Mouse (Mus musculus) ES-E14 (cell line): ENCODE data around the gene Fitm1. TPM values are rescaled to one million over a fixed set of nuclear protein-coding genes. Genes with fewer than 3 reads are reported as not detected.

Experiments
- DNase-seq: peaks from one replicate; pipeline ENCODE4 v3.0.0-alpha.2; 2013; ENCODE audit warnings: low read depth, low spot score
- H3K27ac ChIP-seq: 2 replicates; pipeline ENCODE4 v1.5.1; 2012; ENCODE audit warnings: low read depth, mild to moderate bottlenecking, low read length, moderate library complexity, mixed read lengths; ENCODE audit not compliant: poor library complexity, insufficient read depth, severe bottlenecking
- H3K36me3 ChIP-seq: 2 replicates; pipeline ENCODE4 v1.6.1; 2012; ENCODE audit warnings: mild to moderate bottlenecking, low read length, moderate library complexity, mixed read lengths; ENCODE audit not compliant: control insufficient read depth, poor library complexity, insufficient read depth, severe bottlenecking
- H3K4me1 ChIP-seq, 2 experiments: fragments of 150-350 bp in 1 of 2; sonication (generic) in 1 of 2; 2 replicates each; pipeline ENCODE4 v1.6.1; 2012; ENCODE audit warnings: low read length in 2 of 2, mild to moderate bottlenecking in 1 of 2, mixed read lengths in 1 of 2; ENCODE audit not compliant: control insufficient read depth in 2 of 2, insufficient read depth in 2 of 2, poor library complexity in 1 of 2
- H3K4me3 ChIP-seq, 2 experiments: fragments of 150-350 bp in 1 of 2; sonication (generic) in 1 of 2; 2 replicates each; pipeline ENCODE4 v1.5.1; 2012; ENCODE audit warnings: low read length in 2 of 2, low read depth in 1 of 2, mild to moderate bottlenecking in 1 of 2, mixed read lengths in 1 of 2; ENCODE audit not compliant: insufficient read depth in 1 of 2, poor library complexity in 1 of 2, severe bottlenecking in 1 of 2
- H3K9ac ChIP-seq: 2 replicates; pipeline ENCODE4 v1.6.1; 2012; ENCODE audit warnings: low read depth, mild to moderate bottlenecking, low read length, mixed read lengths; ENCODE audit not compliant: poor library complexity, insufficient read depth, severe bottlenecking
- H3K9me3 ChIP-seq: fragments of 150-350 bp; sonication (generic); 2 replicates; pipeline ENCODE4 v1.6.1; 2012; ENCODE audit warnings: low read depth, mild to moderate bottlenecking, low read length; ENCODE audit not compliant: control insufficient read depth, insufficient read depth
- CHD2 ChIP-seq: IDR thresholded peaks from 2 replicates; pipeline ENCODE4 v1.6.1; 2014; ENCODE audit warnings: mild to moderate bottlenecking, low read depth, low read length, inconsistent platforms
- HCFC1 ChIP-seq: IDR thresholded peaks from 2 replicates; pipeline ENCODE4 v1.6.1; 2012; ENCODE audit warnings: low read length, inconsistent platforms, borderline replicate concordance; ENCODE audit not compliant: insufficient read depth
- MAFK ChIP-seq: IDR thresholded peaks from 2 replicates; pipeline ENCODE4 v1.6.1; 2014; ENCODE audit warnings: mild to moderate bottlenecking, low read depth, low read length, inconsistent platforms; ENCODE audit not compliant: insufficient read depth
- ZC3H11A ChIP-seq: IDR thresholded peaks from 2 replicates; pipeline ENCODE4 v1.6.1; 2012; ENCODE audit warnings: low read depth, mild to moderate bottlenecking, inconsistent platforms, low read length, borderline replicate concordance
- ZNF384 ChIP-seq: IDR thresholded peaks from 2 replicates; pipeline ENCODE4 v1.6.1; 2012; ENCODE audit warnings: low read depth, low read length, inconsistent platforms
- in situ Hi-C, 2 experiments: fragments of 600-800 bp; cut with MboI; formaldehyde crosslinking; loops; one replicate each; pipeline ENCODE4 v1.15.1; 2025; ENCODE audit warnings: low sequenced_read_pairs in 2 of 2, inconsistent platforms in 1 of 2; ENCODE audit not compliant: unreplicated experiment in 2 of 2
- total RNA-seq: library from RNA; depleted of rRNA; stranded (reverse); fragments of 300-350 nt; gene quantifications from 2 replicates; pipeline ENCODE4 v1.2.3, GENCODE M21; 2012

Gene Fitm1
- total RNA-seq, 1 experiment: 0.71 TPM

DNA sequence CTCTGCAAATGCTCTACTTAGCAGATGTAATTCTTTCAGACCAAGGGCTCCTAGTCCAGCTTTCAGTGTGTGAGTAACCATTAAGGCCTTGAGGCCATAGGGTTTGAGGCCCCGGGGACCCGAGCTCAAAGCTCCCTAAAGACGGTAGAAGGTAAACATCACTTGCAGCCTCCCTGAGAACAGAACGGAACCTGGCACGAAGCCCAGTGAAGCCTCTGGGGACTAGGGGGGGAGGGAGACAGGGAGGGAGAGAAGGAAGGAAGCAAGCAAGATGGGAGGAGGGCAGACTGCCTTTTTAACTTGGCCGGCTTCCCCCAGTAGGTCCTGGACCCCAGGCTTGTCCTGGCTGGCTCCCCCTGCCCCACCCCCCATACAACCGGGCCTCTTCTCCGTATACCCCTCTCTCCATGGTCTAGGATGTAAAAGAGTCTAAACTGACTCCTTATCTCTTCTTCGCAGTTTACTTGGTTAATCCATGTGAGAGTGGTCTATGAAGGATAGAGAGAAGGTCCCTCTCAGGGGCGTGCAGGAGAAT lies 34.6 kb upstream of the Fitm1 start:
- Histone ChIP-seq H3K4me3 (peak overlapping the region; percentile 71 to 75), H3K9ac (peak overlapping the region; percentile 81), H3K9me3 (no peaks in the 10 kb centered on the region), H3K36me3 (peaks cover 27% of the 10 kb centered on the region), H3K27ac (no peak overlapping the region), H3K4me1 (peaks cover 7 to 21% of the 10 kb centered on the region in 2 experiments; a peak in 3 of 4 replicates)
- in situ Hi-C loops: loop anchor here in 1 of 2 experiments (5.0 kb wide), 1 partner anchor 51 kb away; the partner anchor contains the start of genes Psme2 and Rnf31
- no peak for DNase-seq
- TF ChIP-seq HCFC1 (no peak), ZNF384 (no peak), CHD2 (no peak), MAFK (no peak), ZC3H11A (no peak)

DNA sequence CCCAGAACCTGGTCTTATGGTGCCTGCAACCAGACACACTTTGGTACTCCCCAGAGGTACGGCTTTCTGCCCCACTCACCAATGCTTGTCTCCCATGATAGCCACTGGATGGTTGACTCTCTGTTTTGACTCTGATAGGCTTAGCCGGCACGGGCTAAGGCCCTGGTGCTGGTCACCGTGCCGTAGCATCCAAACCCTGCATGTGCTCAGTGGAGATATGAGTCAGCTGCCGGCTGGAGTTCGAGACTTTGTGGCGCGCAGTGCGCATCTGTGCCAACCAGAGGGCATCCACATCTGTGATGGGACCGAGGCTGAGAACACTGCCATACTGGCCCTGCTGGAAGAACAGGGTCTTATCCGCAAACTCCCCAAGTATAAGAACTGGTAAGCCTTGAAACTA lies 33.1 kb upstream of the Fitm1 start:
- in situ Hi-C loops: loop anchor here in 1 of 2 experiments (5.0 kb wide), 1 partner anchor 50 kb away; the partner anchor contains the start of genes Psme2 and Rnf31
- no peak for DNase-seq
- H3K36me3 ChIP-seq: peaks cover 35% of the 10 kb centered on the region
- no peak for TF ChIP-seq ZC3H11A
- no peak for TF ChIP-seq ZNF384
- peaks cover 7 to 16% of the 10 kb centered on the region in 2 experiments; a peak in 3 of 4 replicates for H3K4me1 ChIP-seq
- no peak overlapping the region; the same call in 1 of the 2 replicates for H3K9ac ChIP-seq
- no peak overlapping the region for H3K4me3 ChIP-seq
- no peaks in the 10 kb centered on the region for H3K9me3 ChIP-seq
- H3K27ac ChIP-seq: no peak overlapping the region

DNA sequence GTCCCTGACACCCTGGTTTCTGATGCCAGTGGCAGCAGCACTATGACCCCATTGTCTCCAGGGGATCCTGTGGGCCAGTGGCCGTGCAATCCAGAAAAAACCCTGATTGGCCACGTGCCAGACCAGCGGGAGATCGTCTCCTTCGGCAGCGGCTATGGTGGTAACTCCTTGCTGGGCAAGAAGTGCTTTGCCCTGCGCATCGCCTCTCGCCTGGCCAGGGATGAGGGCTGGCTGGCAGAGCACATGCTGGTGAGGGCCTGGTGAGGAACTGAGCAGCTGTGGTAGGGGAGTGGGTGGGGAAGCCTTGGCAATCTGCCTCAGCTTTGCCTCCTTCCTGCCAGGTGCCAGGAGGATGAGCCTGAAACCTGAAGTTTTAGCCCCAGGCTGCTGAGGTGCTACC lies 31.1 kb upstream of the Fitm1 start:
- H3K27ac ChIP-seq: no peak overlapping the region
- H3K9ac ChIP-seq: no peak overlapping the region
- H3K4me3 ChIP-seq: no peak overlapping the region
- TF ChIP-seq ZNF384: no peak
- TF ChIP-seq MAFK: no peak
- TF ChIP-seq CHD2: no peak
- no peak for TF ChIP-seq HCFC1
- no peak for TF ChIP-seq ZC3H11A
- no peak for DNase-seq
- H3K9me3 ChIP-seq: no peaks in the 10 kb centered on the region
- peaks cover 5 to 20% of the 10 kb centered on the region in 2 experiments; a peak in 3 of 4 replicates for H3K4me1 ChIP-seq
- peaks cover 49% of the 10 kb centered on the region for H3K36me3 ChIP-seq
- in situ Hi-C loops: loop anchor here in 1 of 2 experiments (5.0 kb wide), 1 partner anchor 48 kb away; the partner anchor contains the start of genes Psme2 and Rnf31

DNA sequence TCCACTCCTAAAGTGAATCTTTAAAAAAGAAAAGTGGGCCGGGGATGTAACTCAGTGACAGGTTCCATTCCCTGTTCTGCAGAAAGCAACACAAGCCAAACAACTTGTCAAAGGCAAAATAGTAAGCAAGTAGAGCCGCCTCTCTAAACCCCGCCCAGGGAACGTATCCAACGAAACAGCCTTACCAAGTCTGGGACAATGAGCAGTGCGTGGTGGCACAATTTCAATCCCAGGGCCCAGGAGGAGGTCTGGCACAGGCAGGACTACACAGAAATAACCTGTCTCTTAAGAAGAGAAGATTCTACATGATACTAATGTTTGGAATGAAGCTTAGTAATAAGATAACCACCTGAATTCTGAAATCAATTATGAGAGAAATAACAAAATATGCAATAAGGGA lies 25.2 kb upstream of the Fitm1 start:
- H3K9me3 ChIP-seq: no peaks in the 10 kb centered on the region
- peaks cover 25% of the 10 kb centered on the region; the same call in 1 of the 2 replicates for H3K36me3 ChIP-seq
- no peak overlapping the region for H3K9ac ChIP-seq
- in situ Hi-C loops: no loop called here
- H3K4me1 ChIP-seq: peaks cover 8 to 18% of the 10 kb centered on the region in 2 experiments
- DNase-seq: no peak
- no peak overlapping the region; the same call in 1 of the 2 replicates for H3K27ac ChIP-seq
- H3K4me3 ChIP-seq: no peak overlapping the region
- no peak for TF ChIP-seq HCFC1
- no peak for TF ChIP-seq ZC3H11A

DNA sequence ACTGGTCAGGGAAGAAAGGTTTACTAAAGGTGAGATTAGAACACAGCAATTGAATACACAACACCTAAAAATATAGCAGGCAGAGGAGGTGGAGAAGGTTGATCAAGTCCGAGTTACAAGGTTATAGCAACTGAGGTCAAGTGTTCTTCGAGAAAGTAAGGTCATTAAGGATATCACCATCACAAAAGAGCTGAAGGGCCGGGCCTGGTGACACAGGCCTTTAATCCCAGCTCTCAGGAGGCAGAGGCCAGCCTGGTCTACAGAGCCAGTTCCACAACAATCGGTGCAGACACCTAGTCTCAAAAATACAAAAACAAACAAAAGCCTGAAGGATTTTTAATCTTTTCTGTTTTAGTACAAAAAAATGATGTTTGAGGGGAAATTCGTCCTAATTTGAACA lies 24.1 kb upstream of the Fitm1 start:
- H3K4me1 ChIP-seq: peaks cover 8 to 18% of the 10 kb centered on the region in 2 experiments
- TF ChIP-seq CHD2 (no peak), MAFK (no peak), HCFC1 (no peak)
- H3K27ac ChIP-seq: peak overlapping the region; percentile 71; the same call in 1 of the 2 replicates
- no peak overlapping the region for H3K4me3 ChIP-seq
- no peaks in the 10 kb centered on the region for H3K9me3 ChIP-seq
- H3K36me3 ChIP-seq: peaks cover 19% of the 10 kb centered on the region; the same call in 1 of the 2 replicates
- H3K9ac ChIP-seq: no peak overlapping the region
- no peak for DNase-seq
- in situ Hi-C loops: no loop called here
